Mouse (Mus musculus) heart, embryonic 10.5 days (tissue): ENCODE data around the gene Jak3. TPM values are rescaled to one million over a fixed set of nuclear protein-coding genes. Genes with fewer than 3 reads are reported as not detected.

Source experiments
- DNase-seq: peaks from one replicate; pipeline ENCODE4 v3.0.0-alpha.2; 2017; ENCODE audit warnings: low spot score
- H3K27ac ChIP-seq: fragments of 300-500 bp; sonication (generic); 2 replicates; pipeline ENCODE4 v1.5.1; 2016; ENCODE audit warnings: mild to moderate bottlenecking
- H3K27me3 ChIP-seq: fragments of 300-500 bp; sonication (generic); 2 replicates; pipeline ENCODE4 v1.6.1; 2016; ENCODE audit warnings: mild to moderate bottlenecking; ENCODE audit not compliant: poor library complexity, insufficient read depth, severe bottlenecking
- H3K36me3 ChIP-seq: fragments of 300-500 bp; sonication (generic); 2 replicates; pipeline ENCODE4 v1.6.1; 2016; ENCODE audit warnings: mild to moderate bottlenecking, moderate library complexity
- H3K4me1 ChIP-seq: fragments of 300-500 bp; sonication (generic); 2 replicates; pipeline ENCODE4 v1.6.1; 2016; ENCODE audit warnings: mild to moderate bottlenecking
- H3K4me3 ChIP-seq: fragments of 300-500 bp; sonication (generic); 2 replicates; pipeline ENCODE4 v1.5.1; 2016; ENCODE audit warnings: mild to moderate bottlenecking, moderate library complexity
- H3K9me3 ChIP-seq: fragments of 300-500 bp; sonication (generic); 2 replicates; pipeline ENCODE4 v1.6.1; 2016; ENCODE audit warnings: mild to moderate bottlenecking, moderate library complexity
- WGBS: fragments of 180-500 bp; shearing (Covaris S2); methylation state at CpG from one replicate; pipeline ENCODE4 v1.1.7; 2016; 5-methylcytosine and 5-hydroxymethylcytosine counted together
- polyA plus RNA-seq: library from polyadenylated mRNA; unstranded; fragments of >200 nt; fragmentation: Nextera tagmentation; extraction: Ambion mirVana; gene quantifications from 2 replicates; pipeline ENCODE4 v1.2.1, GENCODE M21; 2016

The Jak3 gene
- 6.7 and 9.7 TPM in 2 replicates for polyA plus RNA-seq

- WGBS: 3% methylated on average over 40 of the region's 40 CpGs
- no peak for DNase-seq
- Histone ChIP-seq H3K4me1 (peaks cover 45% of the 10 kb centered on the region), H3K4me3 (peak within 1 kb of the TSS; percentile 81), H3K27me3 (peaks cover 57% of the 10 kb centered on the region), H3K27ac (peak within 1 kb of the TSS; percentile 94), H3K9me3 (0 out of 2 replicates have a peak, but pooled peaks cover 2% of the 10 kb centered on the region), H3K36me3 (no peaks in the 10 kb centered on the region)
Observed at GRCm38 (mm10) chr8:71676020-71676741, at the start of gene Jak3. TSS of gene Jak3 (plus strand) at chr8:71676296.

- H3K36me3 ChIP-seq: peaks cover 42% of the 10 kb centered on the region
- H3K4me3 ChIP-seq: no peak overlapping the region
- WGBS: 81% methylated on average over 9 of the region's 9 CpGs
- H3K4me1 ChIP-seq: peaks cover 33% of the 10 kb centered on the region
- H3K27me3 ChIP-seq: peaks cover 23% of the 10 kb centered on the region
- DNase-seq: no peak
- no peak overlapping the region for H3K27ac ChIP-seq
- peaks cover 21% of the 10 kb centered on the region for H3K9me3 ChIP-seq
Observed at GRCm38 (mm10) chr8:71626753-71627152, 49.3 kb upstream of the Jak3 start.

DNA sequence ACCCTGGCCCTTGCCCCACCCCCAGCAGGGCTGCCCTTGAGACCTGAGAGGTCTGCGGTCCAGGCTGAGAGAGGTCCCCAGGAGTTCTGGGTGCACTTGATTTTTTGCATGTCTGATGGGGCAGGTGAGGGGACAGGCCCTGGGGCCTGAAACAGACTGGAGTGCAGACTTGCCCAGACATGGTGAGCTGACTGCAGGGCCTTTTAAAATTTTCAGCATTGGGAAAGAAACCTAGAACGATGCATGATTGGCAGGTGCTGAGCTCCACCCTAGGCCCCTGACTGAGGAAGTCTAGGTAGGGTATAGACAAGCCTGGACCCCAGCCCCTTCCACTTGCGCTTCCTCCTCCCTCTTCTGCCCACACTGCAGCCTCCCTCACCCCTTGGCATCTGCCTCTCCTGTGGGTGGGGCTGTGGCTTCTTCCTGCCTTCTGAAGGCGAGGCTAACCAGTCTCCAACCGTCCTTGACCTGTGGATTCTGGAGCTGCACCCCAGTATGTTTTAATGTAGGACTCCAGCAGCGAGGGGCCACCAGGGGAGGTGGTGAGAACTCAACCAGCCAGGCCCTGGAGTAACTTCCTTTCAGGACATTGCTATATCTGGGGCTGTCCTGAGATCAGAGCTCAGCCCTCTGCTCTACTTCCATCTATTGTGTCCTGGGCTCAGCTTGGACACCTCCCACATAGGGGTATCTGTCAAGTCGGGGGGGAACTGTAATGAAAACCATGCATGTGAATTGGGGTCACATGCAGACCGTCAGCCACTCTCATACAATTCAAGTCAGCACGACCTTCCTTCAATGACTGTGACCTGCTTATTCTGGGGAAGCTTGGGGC lies 48.6 kb upstream of the Jak3 start:
- H3K4me1 ChIP-seq: peaks cover 33% of the 10 kb centered on the region
- 48% methylated on average over 9 of the region's 9 CpGs for WGBS
- DNase-seq: no peak
- H3K27ac ChIP-seq: peak overlapping the region; percentile 87; the same call in 1 of the 2 replicates
- peaks cover 17% of the 10 kb centered on the region for H3K9me3 ChIP-seq
- H3K36me3 ChIP-seq: peaks cover 35% of the 10 kb centered on the region
- H3K27me3 ChIP-seq: peaks cover 30% of the 10 kb centered on the region
- peak overlapping the region; percentile 8; the same call in 1 of the 2 replicates for H3K4me3 ChIP-seq

- Histone ChIP-seq H3K4me1 (peaks cover 34% of the 10 kb centered on the region), H3K27me3 (peaks cover 41% of the 10 kb centered on the region), H3K4me3 (peak overlapping the region; percentile 64), H3K36me3 (peaks cover 24% of the 10 kb centered on the region), H3K9me3 (peaks cover 15% of the 10 kb centered on the region), H3K27ac (peak overlapping the region; percentile 87)
- 9% methylated on average over 16 of the region's 16 CpGs for whole genome bisulfite sequencing
- DNase-seq: no peak
Observed at GRCm38 (mm10) chr8:71628396-71629095, 47.5 kb upstream of the Jak3 start.

DNA sequence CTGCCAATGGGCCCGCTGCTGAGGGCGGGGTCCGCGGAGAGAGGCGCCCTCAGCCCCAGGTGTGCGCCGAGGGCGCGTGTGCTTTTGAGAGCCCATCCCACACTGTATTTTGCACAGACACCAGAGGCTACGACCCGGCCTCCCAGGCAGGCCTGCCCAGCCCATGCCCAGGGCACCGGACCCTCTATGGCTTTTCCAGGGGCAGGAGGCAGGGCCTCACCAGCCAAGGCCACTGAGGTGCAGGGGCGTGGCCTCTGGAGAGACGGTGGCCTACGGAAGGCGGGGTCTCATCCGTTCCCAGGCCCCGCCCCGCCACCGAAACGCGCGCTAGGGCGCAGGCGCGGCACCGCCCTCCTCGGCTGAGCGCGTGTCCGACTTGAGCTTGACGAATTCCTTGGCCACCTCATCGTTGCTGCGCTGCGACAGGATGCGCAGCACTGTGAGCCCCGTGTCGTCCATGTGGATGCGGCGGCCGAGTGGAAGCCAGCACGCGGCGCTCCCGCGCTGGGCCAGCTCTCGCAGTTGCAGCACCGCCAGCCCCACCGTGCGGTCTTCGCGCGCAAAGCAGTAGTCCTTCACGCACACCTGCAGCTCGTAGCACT lies 46.9 kb upstream of the Jak3 start:
- peak; percentile 97 for DNase-seq
- peak overlapping the region; percentile 87 for H3K27ac ChIP-seq
- H3K27me3 ChIP-seq: peaks cover 48% of the 10 kb centered on the region
- H3K9me3 ChIP-seq: peaks cover 12% of the 10 kb centered on the region
- peaks cover 17% of the 10 kb centered on the region for H3K36me3 ChIP-seq
- H3K4me1 ChIP-seq: peaks cover 40% of the 10 kb centered on the region
- under 1% methylated on average over 55 of the region's 55 CpGs for WGBS
- peak overlapping the region; percentile 64 for H3K4me3 ChIP-seq

GRCm38 (mm10) chr8:71629781-71630212 lies 46.3 kb upstream of the Jak3 start:
- 5% methylated on average over 25 of the region's 25 CpGs for WGBS
- peaks cover 11% of the 10 kb centered on the region for H3K36me3 ChIP-seq
- DNase-seq: no peak
- H3K9me3 ChIP-seq: peaks cover 12% of the 10 kb centered on the region
- peaks cover 46% of the 10 kb centered on the region for H3K4me1 ChIP-seq
- peaks cover 54% of the 10 kb centered on the region for H3K27me3 ChIP-seq
- peak overlapping the region; percentile 87 for H3K27ac ChIP-seq
- peak overlapping the region; percentile 64 for H3K4me3 ChIP-seq

- peaks cover 47% of the 10 kb centered on the region for H3K4me1 ChIP-seq
- peaks cover 2% of the 10 kb centered on the region for H3K36me3 ChIP-seq
Observed at GRCm38 (mm10) chr8:71630761-71631160, 45.3 kb upstream of the Jak3 start.

GRCm38 (mm10) chr8:71631897-71632296 lies 44.2 kb upstream of the Jak3 start:
- Histone ChIP-seq H3K4me3 (no peak overlapping the region), H3K27me3 (peaks cover 69% of the 10 kb centered on the region), H3K9me3 (peaks cover 12% of the 10 kb centered on the region), H3K36me3 (no peaks in the 10 kb centered on the region), H3K4me1 (peaks cover 47% of the 10 kb centered on the region), H3K27ac (no peak overlapping the region)
- no peak for DNase-seq
- 61% methylated on average over 2 of the region's 2 CpGs for WGBS

More at GRCm38 (mm10) chr8:71630761-71631160, 45.3 kb upstream of the Jak3 start:
- DNase-seq: no peak
- no peak overlapping the region for H3K27ac ChIP-seq
- H3K9me3 ChIP-seq: peaks cover 12% of the 10 kb centered on the region
- WGBS: 86% methylated on average over 6 of the region's 6 CpGs
- H3K27me3 ChIP-seq: peaks cover 63% of the 10 kb centered on the region
- no peak overlapping the region for H3K4me3 ChIP-seq

DNA sequence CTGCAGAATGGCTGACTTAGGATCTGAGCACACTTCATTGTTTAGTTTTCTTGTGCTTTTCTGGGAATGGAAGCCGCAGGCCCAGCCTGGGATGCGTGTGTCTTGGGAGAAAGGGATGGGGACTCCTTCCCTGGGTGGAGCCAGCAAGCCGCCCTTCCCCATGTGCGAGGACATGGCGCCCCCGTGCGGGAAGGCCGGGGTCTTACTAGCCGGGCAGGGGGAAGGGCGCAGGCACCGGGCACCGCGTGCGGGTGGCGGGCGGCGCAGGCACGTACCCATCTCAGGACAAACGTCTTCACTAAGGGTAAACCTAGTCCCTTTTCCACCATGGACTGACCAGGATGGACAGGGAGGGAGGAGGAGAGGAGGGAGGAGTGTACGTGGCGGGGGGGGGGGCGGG lies 42.9 kb upstream of the Jak3 start:
- Histone ChIP-seq H3K36me3 (no peaks in the 10 kb centered on the region), H3K4me1 (peaks cover 40% of the 10 kb centered on the region), H3K27me3 (peaks cover 70% of the 10 kb centered on the region), H3K9me3 (peaks cover 12% of the 10 kb centered on the region), H3K4me3 (peak overlapping the region; percentile 41; the same call in 1 of the 2 replicates), H3K27ac (no peak overlapping the region)
- no peak for DNase-seq
- 7% methylated on average over 19 of the region's 22 CpGs for WGBS

- H3K9me3 ChIP-seq: peaks cover 12% of the 10 kb centered on the region
- peak overlapping the region; percentile 41 for H3K4me3 ChIP-seq
- no peak overlapping the region; the same call in 1 of the 2 replicates for H3K27ac ChIP-seq
- DNase-seq: peak; percentile 87
- 3% methylated on average over 26 of the region's 26 CpGs for WGBS
- H3K27me3 ChIP-seq: peaks cover 73% of the 10 kb centered on the region
- H3K4me1 ChIP-seq: peaks cover 30% of the 10 kb centered on the region
- H3K36me3 ChIP-seq: no peaks in the 10 kb centered on the region
Observed at GRCm38 (mm10) chr8:71633981-71634667, 42.0 kb upstream of the Jak3 start.

- H3K9me3 ChIP-seq: peaks cover 10% of the 10 kb centered on the region
- no peak for DNase-seq
- H3K4me1 ChIP-seq: peaks cover 20% of the 10 kb centered on the region; the same call in 1 of the 2 replicates
- WGBS: 41% methylated on average over 8 of the region's 8 CpGs
- peaks cover 43% of the 10 kb centered on the region for H3K27me3 ChIP-seq
- no peak overlapping the region for H3K4me3 ChIP-seq
- H3K27ac ChIP-seq: no peak overlapping the region
- H3K36me3 ChIP-seq: no peaks in the 10 kb centered on the region
Observed at GRCm38 (mm10) chr8:71637149-71638095, 38.7 kb upstream of the Jak3 start.
